Mouse (Mus musculus) cerebellum, adult 9-11 months (tissue): ENCODE results near the gene Fa2h.

Experiments used
- DNase-seq: peaks from one replicate; pipeline ENCODE4 v3.0.0; 2022

Gene Fa2h

GRCm38 (mm10) chr8:111393391-111394363 is at the start of gene Fa2h:
Gene Fa2h (minus strand): TSS chr8:111393824.
- DNase-seq: peak; percentile 87

DNA sequence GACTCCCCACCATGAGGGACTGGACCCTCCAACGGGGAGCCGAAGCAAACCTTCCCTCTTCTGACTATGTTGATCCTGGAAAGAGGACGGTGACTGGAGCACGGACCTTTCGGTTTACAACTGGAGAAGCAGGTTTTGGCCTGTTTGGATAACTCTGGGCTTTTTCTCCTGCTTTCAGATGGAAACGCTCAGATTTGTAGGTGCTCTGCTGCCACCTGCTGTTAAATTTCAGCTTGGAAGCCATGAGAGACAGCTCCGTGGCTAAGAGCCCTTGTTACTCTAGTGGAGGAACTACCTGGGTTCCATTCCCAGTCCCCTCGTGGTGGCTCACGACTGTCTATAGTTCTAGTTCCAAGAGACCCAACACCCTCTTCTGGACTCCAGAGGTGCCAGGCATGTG is 45.6 kb upstream of the Fa2h start:
- DNase-seq: peak; percentile 78

GRCm38 (mm10) chr8:111435071-111435828 is 41.6 kb upstream of the Fa2h start:
- DNase-seq: no peak

DNA sequence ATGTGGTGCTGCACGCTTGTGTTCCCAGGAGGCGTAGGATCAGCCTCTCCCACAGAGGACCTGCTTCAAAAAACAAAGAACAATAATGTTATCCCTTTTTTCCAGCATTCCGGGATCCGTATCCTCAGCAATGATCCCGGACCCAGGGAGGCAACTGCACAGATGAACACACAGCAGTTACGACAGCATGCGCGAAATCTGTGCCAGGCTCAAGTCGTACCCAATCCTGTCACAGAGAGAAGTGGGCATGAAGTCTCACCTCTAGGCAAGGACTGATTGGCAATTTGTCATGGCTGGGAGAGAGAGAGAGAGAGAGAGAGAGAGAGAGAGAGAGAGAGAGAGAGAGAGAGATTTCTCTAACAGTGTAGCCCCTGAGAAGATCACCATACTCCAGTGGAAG is 31.0 kb upstream of the Fa2h start:
- DNase-seq: peak; percentile 91

DNA sequence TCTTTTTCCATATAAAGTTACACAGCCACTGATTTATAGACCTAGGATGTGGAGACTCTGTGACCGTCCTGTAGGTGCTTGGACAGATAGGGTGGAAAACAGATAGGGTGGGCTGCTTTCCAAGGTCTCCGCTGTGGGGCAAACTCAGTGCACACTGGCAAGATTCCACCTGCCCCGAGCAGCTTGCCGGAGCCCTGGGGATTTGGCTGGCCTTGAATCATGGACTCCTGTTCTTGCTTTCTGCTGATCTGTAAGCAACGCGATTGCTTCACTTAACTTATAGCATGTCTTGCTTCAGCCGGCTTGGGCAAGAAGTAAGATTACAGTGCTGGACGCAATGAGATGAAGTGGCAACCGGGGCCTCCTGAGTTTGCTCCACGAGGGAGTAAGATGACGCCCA is 30.6 kb upstream of the Fa2h start:
- DNase-seq: peak; percentile 89

DNA sequence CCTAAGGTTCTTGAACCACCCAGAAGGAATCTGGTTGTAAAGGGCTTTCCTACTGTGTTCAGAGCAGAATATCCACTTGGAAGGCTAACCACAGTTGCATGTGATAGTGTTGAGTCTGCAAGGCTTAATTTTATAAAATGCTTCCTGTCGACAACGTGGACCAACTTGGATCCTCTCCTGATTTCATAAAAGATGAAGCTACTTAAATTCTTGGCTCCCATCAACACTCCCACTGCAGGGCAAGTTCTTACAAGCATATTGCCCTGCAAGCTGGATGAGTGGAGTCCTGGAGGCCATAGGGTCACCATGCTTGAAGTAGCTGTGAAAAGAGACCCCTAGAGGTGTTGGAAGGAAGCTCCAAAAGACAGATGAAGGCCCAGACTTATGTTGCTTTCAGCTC is 29.0 kb upstream of the Fa2h start:
- DNase-seq: peak; percentile 21

DNA sequence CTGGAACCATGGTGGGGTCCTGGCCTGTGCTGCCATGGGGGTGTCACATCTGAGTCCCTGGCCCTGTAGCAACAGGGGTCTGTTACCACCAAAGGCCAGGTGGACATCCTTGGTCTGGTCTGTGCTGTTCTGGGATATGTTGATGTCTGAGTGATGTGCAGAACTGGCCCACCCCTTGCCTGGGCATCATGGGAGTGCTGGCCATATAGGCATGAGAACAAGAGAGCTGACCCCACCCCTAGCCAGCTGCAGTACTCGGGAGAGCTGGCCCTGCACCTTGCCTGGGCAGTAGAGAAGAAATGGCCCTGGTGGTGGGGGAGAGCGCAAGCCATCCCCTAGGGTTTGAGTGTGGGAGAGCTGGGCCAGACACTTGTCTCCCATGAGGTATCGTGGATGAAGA is 25.5 kb upstream of the Fa2h start:
- DNase-seq: no peak

- DNase-seq: peak; percentile 39
Measured at GRCm38 (mm10) chr8:111418601-111419000, 25.0 kb upstream of the Fa2h start.

GRCm38 (mm10) chr8:111417222-111417621 is 23.6 kb upstream of the Fa2h start:
- DNase-seq: no peak

GRCm38 (mm10) chr8:111403391-111403790 is 9.8 kb upstream of the Fa2h start:
- DNase-seq: no peak

DNA sequence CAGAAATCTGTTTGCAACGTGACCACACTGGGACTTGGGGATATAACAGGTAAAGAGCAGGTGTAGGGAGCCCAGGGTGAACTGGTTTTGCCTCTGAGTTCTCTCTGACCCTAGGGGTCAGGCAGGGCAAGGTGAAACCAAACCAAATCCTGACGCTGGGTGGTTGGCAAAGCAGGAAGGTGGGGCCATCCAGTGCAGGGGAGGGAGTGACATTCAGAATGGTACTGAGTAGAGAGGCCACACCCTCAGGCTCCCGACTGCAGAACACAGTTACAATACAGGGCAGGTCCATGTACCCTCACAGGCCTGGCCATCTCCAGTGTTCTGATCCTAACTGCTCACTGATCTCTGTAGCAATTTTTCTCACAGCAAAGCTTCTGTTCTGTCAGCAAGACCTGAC is 2.4 kb downstream of the Fa2h start:
- DNase-seq: no peak

DNA sequence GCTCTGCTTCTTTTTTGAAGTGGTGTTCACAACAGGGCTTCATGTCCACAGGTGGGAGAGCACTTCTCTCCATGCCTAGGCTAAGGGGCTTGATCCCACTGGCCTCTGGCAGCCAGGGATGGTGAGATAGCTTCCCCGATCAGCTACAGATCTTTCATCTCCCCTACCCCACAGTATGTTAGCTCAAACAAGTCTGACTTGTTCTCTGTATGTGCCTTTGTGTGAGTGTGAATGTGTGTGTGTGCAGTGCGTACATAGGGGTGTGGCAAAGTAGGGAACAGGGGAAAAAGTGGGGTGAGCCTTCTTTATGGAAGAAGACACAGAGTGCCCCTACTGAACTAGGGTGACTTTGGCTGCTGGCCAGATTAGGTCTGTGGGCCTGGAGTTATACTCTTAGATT is 2.8 kb downstream of the Fa2h start:
- no peak for DNase-seq

DNA sequence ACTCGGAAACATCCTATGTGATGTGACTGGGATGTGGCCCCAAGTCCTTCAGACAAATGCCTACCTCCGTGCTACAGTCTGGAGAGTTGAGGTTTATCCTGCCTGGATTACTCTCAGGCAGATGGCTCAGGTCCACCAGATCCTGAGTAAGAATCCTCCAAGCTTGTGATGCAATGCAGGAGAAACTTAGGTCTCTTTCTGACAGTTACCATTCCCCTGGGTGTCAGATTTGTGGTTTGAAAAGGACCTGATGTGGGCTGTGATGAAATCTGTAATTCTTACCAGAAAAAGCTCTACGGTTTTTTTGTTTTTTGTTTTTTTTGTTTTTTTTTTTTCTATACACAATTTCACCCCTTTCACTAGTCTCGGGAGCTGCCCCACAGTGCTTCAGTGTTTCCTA is 4.0 kb downstream of the Fa2h start:
- no peak for DNase-seq

DNA sequence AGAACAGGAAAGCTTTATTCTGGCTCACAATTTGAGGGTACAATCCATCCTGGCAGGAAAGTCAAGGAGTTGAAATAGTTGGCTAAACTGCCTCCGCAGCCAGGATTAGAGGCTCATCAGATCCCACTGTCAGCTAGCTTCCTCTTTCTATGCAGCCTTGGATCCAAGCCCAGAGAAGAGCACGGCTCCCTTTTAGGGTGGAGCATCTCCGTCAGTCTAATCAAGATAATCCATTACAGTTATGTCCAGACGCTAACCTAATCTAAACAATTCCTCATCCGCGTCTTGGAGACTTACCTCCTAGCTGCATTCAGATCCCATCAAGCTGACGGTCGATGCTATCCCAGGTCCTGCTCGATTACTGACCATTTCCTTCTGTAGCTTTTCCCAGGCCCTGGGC is 7.7 kb downstream of the Fa2h start:
- no peak for DNase-seq

DNA sequence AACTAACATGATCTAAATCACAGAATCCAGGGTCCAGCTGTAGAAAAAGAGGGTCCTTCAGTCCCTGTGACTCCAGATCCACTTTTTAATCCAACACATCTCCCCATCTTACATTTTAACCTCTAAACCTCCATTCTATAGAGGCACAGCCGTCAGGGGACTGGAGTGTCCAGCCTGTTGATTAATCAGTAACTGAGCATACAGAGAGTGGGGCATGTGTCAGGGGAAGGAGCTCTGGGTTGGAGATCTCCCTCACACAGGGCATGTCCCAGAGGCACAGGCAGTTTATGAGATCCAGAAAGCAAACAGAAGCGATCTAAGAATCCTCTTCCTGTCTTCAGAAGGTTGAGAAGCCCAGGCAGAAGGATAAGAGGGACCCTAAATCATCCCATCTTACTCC is 9.0 kb downstream of the Fa2h start:
- DNase-seq: no peak

DNA sequence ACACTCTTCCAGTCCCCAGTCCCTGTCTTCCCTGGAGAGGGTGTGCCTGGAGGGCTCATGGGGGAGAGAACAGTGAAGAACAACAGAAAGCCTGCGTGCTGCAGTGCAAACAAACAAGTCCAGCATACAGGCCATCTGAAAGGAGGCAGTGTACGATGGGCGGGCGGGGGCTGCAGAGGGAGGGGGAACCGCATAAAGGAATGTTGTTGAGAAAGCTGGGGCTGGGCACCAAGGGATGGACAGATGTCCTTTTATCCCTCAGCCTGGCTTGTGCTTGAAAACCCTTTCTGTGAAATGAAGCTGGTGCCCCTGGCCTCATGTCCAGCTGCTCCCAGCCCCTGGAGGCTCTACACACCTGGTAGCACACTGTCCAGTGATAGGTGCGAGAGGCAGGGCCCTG is 18.4 kb downstream of the Fa2h start:
- DNase-seq: no peak

DNA sequence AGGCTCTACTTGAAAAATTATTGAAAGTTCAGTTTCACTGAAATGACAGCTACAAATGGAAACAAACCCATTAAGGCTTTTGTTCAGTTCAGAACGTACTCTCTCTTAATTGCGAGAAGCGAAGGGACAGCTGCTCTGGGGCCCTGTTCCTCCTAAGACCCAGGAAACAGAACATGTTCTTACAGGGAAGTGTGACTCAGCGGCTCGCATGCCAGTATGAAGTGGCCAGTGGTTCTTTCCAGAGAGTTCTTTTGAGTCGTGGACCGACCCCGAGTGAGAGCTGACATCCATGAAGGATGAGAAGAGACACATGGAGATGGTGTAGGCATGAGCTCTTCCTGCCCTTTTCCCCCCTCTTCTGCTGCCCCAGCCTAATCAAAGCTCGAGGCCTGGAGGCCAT is 23.9 kb downstream of the Fa2h start:
- DNase-seq: no peak

DNA sequence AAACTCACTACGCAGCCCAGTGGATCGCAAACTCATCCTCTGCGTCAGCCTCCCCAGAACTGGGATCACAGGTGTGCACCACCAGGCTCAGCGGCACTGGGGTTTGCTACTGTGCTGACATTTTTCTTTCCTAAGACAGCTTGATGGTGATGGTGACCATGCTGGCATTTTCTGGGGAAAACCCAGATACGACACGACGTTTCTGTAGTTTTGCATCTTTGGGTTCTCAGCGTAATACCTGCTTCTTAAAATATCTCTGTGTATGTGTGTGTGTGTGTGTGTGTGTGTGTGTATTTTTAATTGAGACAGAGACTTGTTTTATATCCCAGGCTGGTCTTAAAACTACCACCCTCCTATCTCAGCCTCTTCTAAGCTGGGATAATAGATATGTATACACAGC is 26.3 kb downstream of the Fa2h start:
- no peak for DNase-seq

GRCm38 (mm10) chr8:111366610-111367234 is 26.9 kb downstream of the Fa2h start:
- no peak for DNase-seq

DNA sequence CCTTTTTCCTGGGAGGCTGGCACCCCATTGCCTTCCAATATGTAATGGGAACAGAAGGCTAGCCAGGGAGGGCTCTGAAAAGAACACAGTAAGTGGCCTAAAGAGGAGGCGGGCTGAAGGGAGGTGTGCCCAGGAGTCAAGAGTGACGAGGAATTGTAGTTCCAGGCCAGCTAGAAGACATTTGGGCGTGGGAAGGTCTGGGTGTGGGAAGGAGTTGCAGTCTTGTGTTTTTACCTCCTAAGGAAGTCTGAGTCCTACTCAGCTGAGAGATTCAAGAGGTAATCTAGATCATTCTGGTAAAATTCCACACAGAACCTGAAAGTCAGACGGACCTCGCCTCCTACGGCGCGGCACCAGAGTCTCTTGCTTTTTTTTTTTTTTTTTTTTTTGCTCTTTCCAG is 30.1 kb downstream of the Fa2h start:
- no peak for DNase-seq

GRCm38 (mm10) chr8:111360579-111361209 is 32.9 kb downstream of the Fa2h start:
- DNase-seq: no peak

DNA sequence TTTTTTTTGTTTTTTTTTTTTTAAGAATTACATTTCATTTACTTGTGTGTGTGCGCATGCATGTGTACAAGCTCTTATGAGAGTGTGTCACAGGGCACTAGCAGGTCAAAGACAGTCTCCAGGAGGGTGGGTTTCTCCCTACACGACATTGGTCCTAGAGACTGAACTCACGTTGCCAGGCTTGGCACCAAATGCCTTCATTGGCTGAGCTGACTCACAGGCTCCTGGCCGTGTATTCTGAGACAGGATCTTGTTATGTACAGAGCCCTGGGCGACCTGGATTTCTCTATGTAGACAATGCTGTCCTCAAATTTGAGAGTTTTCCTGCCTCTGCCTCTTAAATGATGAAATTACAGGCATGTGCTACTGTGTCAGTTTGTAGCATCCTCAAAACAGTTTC is 33.7 kb downstream of the Fa2h start:
- no peak for DNase-seq

DNA sequence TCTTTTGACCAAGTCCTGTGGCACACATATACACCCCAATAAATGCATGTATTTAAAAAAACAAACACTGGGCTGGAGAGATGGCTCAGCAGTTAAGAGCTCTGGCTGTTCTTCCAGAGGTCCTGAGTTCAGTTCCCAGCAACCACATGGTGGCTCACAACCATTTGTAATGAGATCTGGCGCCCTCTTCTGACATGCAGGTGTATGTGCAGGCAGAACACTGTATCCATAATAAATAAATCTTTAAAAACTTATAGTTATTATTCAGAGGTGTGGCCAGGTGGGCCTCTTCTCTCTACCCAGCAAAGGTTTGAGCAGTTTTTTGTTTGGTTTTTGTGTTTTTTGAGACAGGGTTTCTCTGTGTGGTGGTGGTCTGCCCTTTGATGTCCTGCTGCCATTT is 34.7 kb downstream of the Fa2h start:
- DNase-seq: no peak
